In genomic region chr17:67996769-67997155, GRCm38 (mm10) we compare ENCODE assay signal across 14 mouse cellular contexts. TPM values are rescaled to one million over a fixed set of nuclear protein-coding genes. Genes with fewer than 3 reads are reported as not detected.
DNase-seq lines count a peak whose midpoint lies in the region; ATAC-seq and TF ChIP-seq lines count a peak whose summit lies in the region.
"Had no signal": no experiment of that assay in that cellular context is flagged by ENCODE, and none has a peak within 500 bp of the region (broad histone marks: within the 10 kb centered on the region; RNA-seq: fewer than 3 reads in every experiment).

No protein-coding gene starts in this region.

- peak; percentile 65 for DNase-seq in heart, embryonic 10.5 days (ENCODE audit: low spot score)
- DNase-seq in heart, postnatal 4 days = no peak
- DNase-seq in intestine, embryonic 14.5 days (ENCODE audit: low spot score) = peak; percentile 42
- DNase-seq in liver, embryonic 11.5 days (ENCODE audit: low spot score) = no peak
- DNase-seq: cerebellum, adult 2 months; thymus, postnatal 14 days had no signal

- H3K9ac ChIP-seq in intestine, embryonic 14.5 days (ENCODE audit: low read length) = no peak overlapping the region
- H3K9ac ChIP-seq in intestine, postnatal 0 days (ENCODE audit: low read depth, low read length) = no peak overlapping the region
- H3K9ac ChIP-seq in liver, embryonic 11.5 days (ENCODE audit: low read depth, low read length) = no peak overlapping the region
- H3K9ac ChIP-seq: forebrain, embryonic 15.5 days; liver, embryonic 14.5 days; neural tube, embryonic 13.5 days had no signal

- no peaks in the 10 kb centered on the region for H3K9me3 ChIP-seq in heart, embryonic 10.5 days
- no peaks in the 10 kb centered on the region for H3K9me3 ChIP-seq in intestine, embryonic 14.5 days (ENCODE audit: control insufficient read depth, low read length)
- no peaks in the 10 kb centered on the region for H3K9me3 ChIP-seq in intestine, postnatal 0 days (ENCODE audit: control insufficient read depth)
- H3K9me3 ChIP-seq in megakaryocyte, embryonic 14.5 days = no peaks in the 10 kb centered on the region
- H3K9me3 ChIP-seq in liver, embryonic 11.5 days (ENCODE audit: control insufficient read depth, low read length) = no peaks in the 10 kb centered on the region
- H3K9me3 ChIP-seq: forebrain, embryonic 15.5 days; neural tube, embryonic 13.5 days had no signal

- no peak overlapping the region for H3K4me2 ChIP-seq in intestine, embryonic 14.5 days (ENCODE audit: low read length)
- H3K4me2 ChIP-seq in intestine, postnatal 0 days (replicated peaks; ENCODE audit: low read depth) = no peak overlapping the region
- H3K4me2 ChIP-seq in liver, embryonic 11.5 days = no peak overlapping the region
- H3K4me2 ChIP-seq: forebrain, embryonic 15.5 days; neural tube, embryonic 13.5 days had no signal

- peaks cover 39% of the 10 kb centered on the region for H3K4me1 ChIP-seq in heart, embryonic 10.5 days
- H3K4me1 ChIP-seq in intestine, embryonic 14.5 days (replicated peaks; ENCODE audit: control insufficient read depth, insufficient read depth, low read length) = peaks cover 43% of the 10 kb centered on the region
- no peaks in the 10 kb centered on the region for H3K4me1 ChIP-seq in intestine, postnatal 0 days (replicated peaks; ENCODE audit: control insufficient read depth, insufficient read depth, low read length)
- peaks cover 9% of the 10 kb centered on the region for H3K4me1 ChIP-seq in megakaryocyte, embryonic 14.5 days
- peaks cover 6% of the 10 kb centered on the region for H3K4me1 ChIP-seq in liver, embryonic 11.5 days (replicated peaks; ENCODE audit: control insufficient read depth, insufficient read depth, low read length)
- H3K4me1 ChIP-seq: forebrain, embryonic 15.5 days had no signal

- H3K4me3 ChIP-seq in heart, embryonic 10.5 days = no peak overlapping the region
- no peak overlapping the region for H3K4me3 ChIP-seq in intestine, embryonic 14.5 days (ENCODE audit: low read depth, low read length)
- H3K4me3 ChIP-seq in intestine, postnatal 0 days (ENCODE audit: low read depth, low read length) = no peak overlapping the region
- H3K4me3 ChIP-seq in megakaryocyte, embryonic 14.5 days (replicated peaks) = peak overlapping the region; percentile 7
- H3K4me3 ChIP-seq in liver, embryonic 11.5 days (ENCODE audit: low read depth, low read length) = no peak overlapping the region
- H3K4me3 ChIP-seq: forebrain, embryonic 15.5 days; neural tube, embryonic 13.5 days had no signal

- no peaks in the 10 kb centered on the region for H3K27me3 ChIP-seq in heart, embryonic 10.5 days (ENCODE audit: insufficient read depth, poor library complexity, severe bottlenecking)
- H3K27me3 ChIP-seq in intestine, embryonic 14.5 days (replicated peaks; ENCODE audit: control insufficient read depth, insufficient read depth, low read length) = no peaks in the 10 kb centered on the region
- no peaks in the 10 kb centered on the region for H3K27me3 ChIP-seq in intestine, postnatal 0 days (replicated peaks; ENCODE audit: control insufficient read depth, insufficient read depth, low read length)
- H3K27me3 ChIP-seq in megakaryocyte, embryonic 14.5 days (replicated peaks) = no peaks in the 10 kb centered on the region
- no peaks in the 10 kb centered on the region for H3K27me3 ChIP-seq in liver, embryonic 11.5 days (replicated peaks; ENCODE audit: control insufficient read depth, insufficient read depth, low read length)
- H3K27me3 ChIP-seq: CH12.LX; forebrain, embryonic 15.5 days; neural tube, embryonic 13.5 days had no signal

- no peak for TF ChIP-seq CTCF in intestine, postnatal 0 days (IDR thresholded peaks at IDR 0.05; ENCODE audit: low read depth)

- H3K36me3 ChIP-seq in heart, embryonic 10.5 days = no peaks in the 10 kb centered on the region; the same call in 1 of the 2 replicates
- H3K36me3 ChIP-seq in intestine, embryonic 14.5 days (ENCODE audit: control insufficient read depth, insufficient read depth, low read length) = no peaks in the 10 kb centered on the region
- no peaks in the 10 kb centered on the region; the same call in 1 of the 2 replicates for H3K36me3 ChIP-seq in intestine, postnatal 0 days (ENCODE audit: control insufficient read depth, insufficient read depth)
- no peaks in the 10 kb centered on the region for H3K36me3 ChIP-seq in megakaryocyte, embryonic 14.5 days (replicated peaks; ENCODE audit: low read length)
- H3K36me3 ChIP-seq in liver, embryonic 11.5 days (ENCODE audit: control insufficient read depth, insufficient read depth, low read length) = no peaks in the 10 kb centered on the region
- H3K36me3 ChIP-seq: forebrain, embryonic 15.5 days; neural tube, embryonic 13.5 days had no signal

- ATAC-seq in intestine, embryonic 14.5 days (replicated peaks; ENCODE audit: low FRiP score, low TSS enrichment, low read depth) = no peak
- no peak for ATAC-seq in intestine, postnatal 0 days
- ATAC-seq in megakaryocyte, adult 5-6 weeks (ENCODE audit: poor library complexity, severe bottlenecking) = no peak
- no peak for ATAC-seq in liver, embryonic 11.5 days (replicated peaks; ENCODE audit: low FRiP score)
- ATAC-seq in inflammation-experienced regulatory T-cells, adult 6 months = no peak
- ATAC-seq: forebrain, embryonic 15.5 days had no signal

- H3K27ac ChIP-seq in heart, embryonic 10.5 days = peak overlapping the region; percentile 74; the same call in 1 of the 2 replicates
- 0 out of 2 replicates have a peak overlapping the region, but pooled peaks have one; percentile 14 for H3K27ac ChIP-seq in intestine, embryonic 14.5 days (ENCODE audit: low read depth)
- no peak overlapping the region for H3K27ac ChIP-seq in intestine, postnatal 0 days (ENCODE audit: low read depth, low read length)
- H3K27ac ChIP-seq in liver, embryonic 11.5 days (ENCODE audit: low read depth, low read length) = no peak overlapping the region
- H3K27ac ChIP-seq: forebrain, embryonic 15.5 days; liver, embryonic 14.5 days; neural tube, embryonic 13.5 days had no signal

- WGBS in heart, embryonic 10.5 days = 72% methylated on average over 7 of the region's 7 CpGs
- WGBS in intestine, embryonic 14.5 days = 70% methylated on average over 7 of the region's 7 CpGs
- 73% methylated on average over 7 of the region's 7 CpGs for WGBS in intestine, postnatal 0 days
- 72% methylated on average over 7 of the region's 7 CpGs for WGBS in liver, embryonic 11.5 days

RNA-seq across cellular contexts. Expression of gene Arhgap28, which starts 7.2 kb away (rescaled TPM):
- 23.0 and 38.1 TPM in 2 replicates for polyA plus RNA-seq in heart, embryonic 10.5 days (2016; fragmentation: Nextera tagmentation; extraction: Ambion mirVana)
- total RNA-seq in heart, postnatal 4 days (2021) = 10 to 100 TPM; 11.8 to 12.5 TPM
- 29.9 and 36.3 TPM in 2 replicates for polyA plus RNA-seq in intestine, embryonic 14.5 days (2014; fragmentation: Nextera tagmentation; extraction: Ambion mirVana)
- polyA plus RNA-seq in intestine, postnatal 0 days (2015; fragmentation: Nextera tagmentation; extraction: Ambion mirVana) = 3.8 and 3.9 TPM in 2 replicates
- 0.13 TPM in 1 of 2 replicates, not detected in the other for polyA plus RNA-seq in megakaryocyte, embryonic 14.5 days (2012; ENCODE audit: insufficient read depth, low replicate concordance)
- 0.54 and 0.84 TPM in 2 replicates for total RNA-seq in megakaryocyte, adult 5-6 weeks (2015)
- 0.29 and 0.37 TPM in 2 replicates for total RNA-seq in megakaryocyte, adult 5-6 weeks (2017)
- polyA plus RNA-seq in liver, embryonic 11.5 days (2014; fragmentation: Nextera tagmentation; extraction: Ambion mirVana) = 16.5 and 20.7 TPM in 2 replicates
- not detected for polyA plus RNA-seq in inflammation-experienced regulatory T-cells, adult 6 months (2017; shearing (Covaris generic))
- total RNA-seq: CH12.LX had no signal

Comparison
In these comparisons a context has a peak if more than half of its experiments do, and no peak if none do; other contexts are left out.
1. DNase-seq: peak in heart, embryonic 10.5 days (single experiment) and intestine, embryonic 14.5 days (single experiment); none in heart, postnatal 4 days (single experiment) and liver, embryonic 11.5 days (single experiment).
2. H3K27ac ChIP-seq: peak in heart, embryonic 10.5 days (single experiment) and intestine, embryonic 14.5 days (single experiment); none in intestine, postnatal 0 days (single experiment) and liver, embryonic 11.5 days (single experiment).